Mouse (Mus musculus) large intestine, adult 2 months (tissue): ENCODE data around the gene Nrcam. TPM values are rescaled to one million over a fixed set of nuclear protein-coding genes. Genes with fewer than 3 reads are reported as not detected.

Experiments
- DNase-seq: peaks from one replicate; pipeline ENCODE4 v3.0.0-alpha.2; 2012; ENCODE audit warnings: low read depth, low spot score
- WGBS: fragments of 180-500 bp; shearing (Covaris S2); methylation state at CpG from one replicate; pipeline ENCODE4 v1.1.7; 2018; 5-methylcytosine and 5-hydroxymethylcytosine counted together
- polyA plus RNA-seq: library from polyadenylated mRNA; depleted of rRNA; stranded (reverse); fragments of >200 nt; gene quantifications from 2 replicates; pipeline ENCODE4 v1.2.3, GENCODE M21; 2012

Gene Nrcam
- polyA plus RNA-seq, 1 experiment, result 0.09 TPM

DNA sequence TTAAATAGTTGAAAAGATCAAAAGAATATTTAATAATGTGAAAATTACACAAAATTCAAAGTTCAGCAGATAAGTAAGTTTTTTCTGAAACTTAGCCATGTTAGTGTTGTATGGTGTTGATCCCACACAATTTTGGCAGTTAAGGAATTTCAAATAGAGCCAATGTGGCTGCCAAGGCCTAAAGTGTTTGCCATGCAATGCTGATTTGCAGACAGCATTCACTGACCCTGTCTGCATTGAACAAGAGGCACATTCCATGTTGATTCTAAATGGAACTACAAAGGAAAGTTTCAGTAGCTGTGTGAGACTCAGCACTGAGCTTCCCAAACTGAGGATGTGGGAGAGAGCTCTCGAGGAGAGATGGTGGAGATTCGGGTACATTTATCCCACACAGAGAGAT lies 169.1 kb downstream of the Nrcam start:
- 67% methylated on average over 2 of the region's 2 CpGs for WGBS
- DNase-seq, result no peak

DNA sequence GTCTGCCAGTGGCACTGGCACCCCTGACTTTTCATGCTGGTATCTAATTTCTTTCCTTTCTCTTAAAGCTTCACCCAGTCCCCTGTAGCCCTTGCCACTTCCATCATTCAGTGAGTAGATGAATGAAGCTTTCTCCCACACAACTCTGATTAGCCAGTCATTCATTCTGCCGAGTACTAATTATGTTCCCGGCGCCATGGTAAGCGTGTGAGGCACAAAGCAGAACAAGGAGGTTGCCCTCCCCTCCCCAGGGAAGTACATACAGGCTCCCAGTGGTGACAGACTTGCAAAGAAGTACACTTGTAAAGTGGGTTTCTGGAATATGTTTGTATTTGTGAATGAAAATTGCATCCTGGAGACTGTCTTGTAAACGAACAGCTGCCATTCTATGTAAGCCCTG lies 170.2 kb downstream of the Nrcam start:
- 83% methylated on average over 5 of the region's 5 CpGs for WGBS

DNA sequence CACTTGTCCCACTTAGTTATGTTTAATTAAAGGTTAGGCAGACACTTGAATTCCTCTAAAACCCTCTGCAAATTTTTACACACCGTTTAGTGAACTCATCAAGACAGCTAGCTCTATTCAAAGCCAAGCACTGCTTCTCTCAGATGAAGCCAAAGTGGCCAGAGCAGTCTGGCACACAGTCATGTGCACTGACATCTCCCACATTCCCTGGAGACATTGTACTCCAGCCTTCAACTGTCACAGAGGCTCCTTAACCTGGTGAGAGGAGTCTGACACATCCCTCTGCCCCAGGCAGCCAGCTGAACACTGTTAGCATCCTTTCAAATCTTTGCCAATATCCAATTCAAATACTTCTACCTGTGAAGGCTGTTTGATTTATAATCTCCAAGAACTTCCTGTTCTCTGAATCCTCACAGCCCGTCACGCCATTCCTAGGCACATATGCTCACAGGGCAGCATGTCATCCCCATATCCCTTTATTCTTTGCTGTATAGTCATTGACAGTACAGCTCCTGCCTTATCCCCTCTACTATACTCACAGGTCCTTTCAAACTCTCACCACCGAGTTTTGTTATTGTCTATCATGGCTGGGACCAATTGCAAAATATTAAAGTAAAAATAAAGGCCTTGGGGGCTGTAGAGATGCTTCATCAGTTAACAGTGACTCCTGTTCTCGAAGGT lies 173.3 kb downstream of the Nrcam start:
- no peak for DNase-seq
- WGBS, result 57% methylated on average over 5 of the region's 5 CpGs

More for the DNA sequence above, 170.2 kb downstream of the Nrcam start:
- DNase-seq, result no peak

DNA sequence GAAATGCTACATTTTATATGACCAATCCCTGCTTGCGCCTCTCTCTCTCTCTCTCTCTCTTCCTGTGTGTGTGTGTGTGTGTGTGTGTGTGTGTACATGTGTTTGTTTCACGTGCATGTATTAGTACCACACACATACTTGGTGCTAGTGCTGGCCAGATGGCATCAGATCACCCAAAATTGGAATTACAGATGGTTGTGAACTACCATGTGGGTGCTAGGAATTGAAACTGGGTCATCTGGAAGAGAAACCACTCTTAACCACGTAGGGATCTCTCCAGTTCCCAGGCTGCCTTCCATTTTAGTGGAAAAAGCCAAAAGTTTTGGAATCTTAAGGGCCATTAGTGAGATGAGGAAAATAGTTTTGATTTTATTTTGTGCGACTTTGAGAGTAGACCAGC lies 175.1 kb downstream of the Nrcam start:
- WGBS, result 71% methylated on average over 4 of the region's 4 CpGs
- DNase-seq, result no peak

DNA sequence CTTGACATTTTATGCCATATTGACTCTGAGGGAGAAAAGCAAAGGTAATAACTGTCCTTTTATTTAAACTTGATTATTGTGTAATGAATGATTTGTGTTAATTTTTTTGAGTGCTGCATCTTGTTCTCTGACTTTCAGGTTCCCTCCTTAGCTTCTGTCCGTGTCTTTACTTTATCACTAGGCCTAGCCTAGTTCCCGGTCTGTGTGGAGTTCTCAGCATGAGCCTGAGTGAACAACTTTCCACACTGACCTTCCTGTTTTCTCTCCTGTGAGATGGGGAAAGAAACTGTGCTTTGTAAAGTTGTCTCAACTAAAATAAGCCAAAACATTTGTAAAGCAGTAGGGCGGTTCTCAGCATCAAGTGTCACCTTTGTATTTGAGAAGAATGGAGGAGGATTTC lies 179.9 kb downstream of the Nrcam start:
- no peak for DNase-seq
- 78% methylated on average over 3 of the region's 3 CpGs for WGBS

DNA sequence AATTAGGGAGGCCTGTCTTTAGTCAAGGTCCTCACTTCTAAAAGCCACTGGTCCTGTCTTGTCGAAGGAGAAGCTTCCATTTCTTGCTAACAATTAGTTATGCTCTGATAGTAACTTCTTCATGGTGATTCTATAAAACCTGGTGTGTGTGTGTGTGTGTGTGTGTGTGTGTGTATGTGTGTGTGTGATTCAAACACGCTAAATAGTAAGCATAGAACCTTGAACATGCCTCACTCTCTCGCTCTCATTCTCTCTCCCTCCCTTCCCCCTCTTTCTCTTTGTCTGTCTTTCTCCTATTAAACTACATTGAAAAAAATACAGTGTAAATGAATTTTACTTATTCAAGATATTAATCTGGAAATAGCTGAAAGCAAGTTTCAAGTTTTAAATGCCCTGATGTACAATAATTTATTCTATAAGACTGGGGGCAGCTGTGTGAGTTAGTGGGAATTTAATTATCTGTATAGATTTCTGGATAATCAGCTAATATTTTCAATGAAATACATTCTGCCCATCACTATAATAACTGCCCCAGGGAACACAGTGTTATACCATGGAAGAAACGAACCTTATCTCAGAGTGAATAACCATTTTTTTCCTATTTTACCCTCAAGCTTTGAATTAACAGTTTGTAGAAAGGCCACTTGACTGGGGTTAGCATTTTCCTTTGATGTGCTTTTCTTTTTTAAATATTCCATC lies 180.9 kb downstream of the Nrcam start:
- DNase-seq, result no peak
- WGBS, result 68% methylated on average over 4 of the region's 4 CpGs

DNA sequence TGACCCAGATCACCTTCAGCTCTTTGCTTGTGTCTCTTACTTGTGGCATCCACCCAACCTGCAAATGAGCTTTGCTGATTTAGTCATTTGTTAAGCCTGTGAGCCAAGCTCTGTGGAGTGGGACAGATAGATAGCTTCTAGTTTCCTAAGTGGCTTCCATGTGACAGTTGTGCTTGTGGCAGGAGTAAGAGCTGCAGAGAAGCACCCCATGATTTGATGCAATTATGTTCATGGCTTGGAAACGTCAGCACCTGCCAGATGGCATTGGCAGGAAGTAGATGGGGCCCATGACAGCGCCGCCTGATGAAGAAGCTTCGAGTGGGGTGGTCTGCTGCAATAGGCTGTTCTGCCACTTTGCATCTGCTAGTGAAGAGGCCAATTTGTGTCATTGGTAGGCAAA lies 186.4 kb downstream of the Nrcam start:
- no peak for DNase-seq
- 67% methylated on average over 4 of the region's 4 CpGs for WGBS

DNA sequence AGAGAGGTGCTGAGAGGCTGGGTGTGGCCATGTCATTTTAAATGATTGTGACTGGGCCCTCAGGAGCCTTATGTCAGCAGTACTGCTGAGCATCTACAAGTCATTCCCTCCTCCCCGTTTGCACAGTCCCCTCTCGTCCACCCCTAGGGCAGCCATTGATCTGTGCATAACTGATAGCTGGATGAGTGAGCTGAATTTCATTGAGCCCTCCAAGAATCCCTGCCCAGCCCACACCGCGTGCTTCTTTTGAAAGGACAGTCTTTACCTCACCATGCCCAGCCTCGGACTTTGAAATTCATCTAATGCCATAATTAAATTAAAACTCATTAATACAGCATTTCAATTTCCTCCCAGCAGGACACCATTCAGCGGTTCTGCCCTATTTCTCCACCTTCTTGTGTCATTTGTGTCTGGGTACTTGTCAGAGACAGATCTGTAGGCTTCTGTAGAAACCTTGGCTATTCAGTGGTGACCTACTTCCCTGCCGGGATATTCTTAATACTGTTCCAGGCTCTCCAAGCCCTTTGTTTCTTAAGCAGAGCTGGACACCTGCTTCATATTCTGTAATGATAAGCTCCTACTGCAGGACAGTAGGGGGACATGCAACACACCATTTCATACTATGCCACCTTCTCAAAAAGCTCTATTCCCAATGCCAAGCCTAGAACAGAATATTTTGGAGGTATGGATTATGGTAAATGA lies 190.9 kb downstream of the Nrcam start:
- DNase-seq, result no peak
- 70% methylated on average over 7 of the region's 7 CpGs for WGBS

DNA sequence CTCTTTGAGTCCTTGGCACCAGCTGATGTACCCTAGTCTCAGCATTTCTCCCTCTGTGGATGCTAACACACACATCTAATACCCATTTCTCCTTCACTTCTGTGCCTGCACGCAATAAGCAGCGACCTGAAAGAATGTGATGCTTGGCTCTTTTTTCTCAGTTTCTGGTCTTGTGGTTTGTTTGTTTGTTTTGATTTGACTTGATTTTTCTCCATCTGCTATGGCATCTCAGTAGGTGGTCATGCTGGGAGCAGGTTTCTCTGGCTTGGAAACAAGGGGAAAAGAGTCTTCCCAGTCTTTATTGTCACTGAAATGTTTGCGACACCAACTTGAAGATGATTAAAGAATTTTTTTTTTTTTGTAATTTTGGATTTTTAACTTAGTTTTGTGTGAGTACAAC lies 192.8 kb downstream of the Nrcam start:
- 89% methylated on average over 3 of the region's 3 CpGs for WGBS
- DNase-seq, result no peak

DNA sequence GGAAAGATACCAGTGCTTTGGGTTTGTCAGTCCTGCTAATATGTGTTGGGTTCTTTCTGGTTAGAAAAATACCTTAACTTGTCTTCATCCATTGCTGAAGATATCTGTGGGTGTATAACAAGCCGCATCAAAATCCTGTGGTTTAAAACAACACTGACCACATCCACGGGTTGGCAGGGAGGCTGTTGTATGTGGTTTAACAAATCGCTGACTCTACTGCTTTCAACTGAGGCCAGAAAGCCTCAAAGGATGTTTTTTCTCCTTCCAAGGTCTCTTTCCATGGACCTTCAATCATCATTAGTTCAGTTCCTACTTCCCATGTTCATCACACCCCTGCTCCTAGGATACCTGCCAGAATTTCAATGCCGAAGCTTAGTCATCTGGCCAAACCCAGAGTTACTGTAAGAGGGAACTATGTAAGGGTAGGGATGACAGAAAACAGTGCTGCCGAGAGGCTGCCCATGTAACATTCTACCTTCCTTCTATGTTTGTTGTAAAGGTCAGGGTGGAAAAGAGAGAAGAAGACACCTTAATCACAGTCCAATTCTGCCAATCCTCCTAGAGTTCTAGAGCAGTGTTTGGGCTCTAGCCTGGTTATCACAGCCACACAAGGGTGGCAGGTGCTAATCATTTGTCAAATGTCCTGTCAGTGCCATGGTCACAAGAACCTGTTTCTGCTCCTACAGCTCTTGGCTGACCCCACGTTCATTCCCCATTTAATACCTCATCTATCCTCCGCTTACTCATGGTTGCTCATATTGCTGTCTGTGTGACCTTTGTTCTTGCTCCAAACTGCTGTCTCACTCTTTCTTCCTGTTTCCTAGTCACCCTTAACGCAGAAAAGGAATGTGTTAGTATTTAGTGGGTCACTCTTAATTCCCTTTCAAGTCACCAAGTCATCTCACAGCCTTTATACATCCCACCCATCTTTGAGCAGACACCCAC lies 196.2 kb downstream of the Nrcam start:
- 60% methylated on average over 8 of the region's 8 CpGs for WGBS
- no peak for DNase-seq

DNA sequence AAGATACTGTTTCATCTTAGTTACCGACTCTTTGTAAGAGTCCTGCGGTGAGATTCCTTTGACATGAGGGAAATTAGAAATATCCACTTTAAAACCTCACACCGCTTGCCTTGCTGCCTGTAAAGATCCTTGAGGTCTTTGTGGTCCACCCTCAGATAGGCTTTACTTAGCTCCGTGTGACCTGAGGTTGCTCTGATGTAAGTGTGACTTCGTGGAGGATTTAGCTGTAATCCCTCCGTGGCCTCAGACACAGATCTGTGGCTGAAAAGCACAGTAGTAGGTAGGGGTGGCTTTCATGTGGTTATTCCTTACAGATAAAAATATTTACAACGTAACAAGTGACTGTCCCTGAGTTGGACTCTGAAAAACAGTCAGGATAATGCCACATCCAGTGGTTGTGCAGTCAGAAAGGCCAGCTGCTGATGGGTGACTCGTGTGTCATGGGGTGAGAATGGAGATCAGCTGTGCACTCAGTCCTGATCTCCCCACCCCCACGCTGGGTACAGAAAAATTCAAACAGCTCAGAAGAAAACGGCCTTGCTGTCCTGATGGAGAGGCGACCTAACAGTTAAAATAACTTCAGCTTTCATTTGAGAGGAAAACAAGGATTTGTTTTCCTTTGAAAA lies 199.8 kb downstream of the Nrcam start:
- no peak for DNase-seq
- whole genome bisulfite sequencing, result 46% methylated on average over 11 of the region's 11 CpGs

DNA sequence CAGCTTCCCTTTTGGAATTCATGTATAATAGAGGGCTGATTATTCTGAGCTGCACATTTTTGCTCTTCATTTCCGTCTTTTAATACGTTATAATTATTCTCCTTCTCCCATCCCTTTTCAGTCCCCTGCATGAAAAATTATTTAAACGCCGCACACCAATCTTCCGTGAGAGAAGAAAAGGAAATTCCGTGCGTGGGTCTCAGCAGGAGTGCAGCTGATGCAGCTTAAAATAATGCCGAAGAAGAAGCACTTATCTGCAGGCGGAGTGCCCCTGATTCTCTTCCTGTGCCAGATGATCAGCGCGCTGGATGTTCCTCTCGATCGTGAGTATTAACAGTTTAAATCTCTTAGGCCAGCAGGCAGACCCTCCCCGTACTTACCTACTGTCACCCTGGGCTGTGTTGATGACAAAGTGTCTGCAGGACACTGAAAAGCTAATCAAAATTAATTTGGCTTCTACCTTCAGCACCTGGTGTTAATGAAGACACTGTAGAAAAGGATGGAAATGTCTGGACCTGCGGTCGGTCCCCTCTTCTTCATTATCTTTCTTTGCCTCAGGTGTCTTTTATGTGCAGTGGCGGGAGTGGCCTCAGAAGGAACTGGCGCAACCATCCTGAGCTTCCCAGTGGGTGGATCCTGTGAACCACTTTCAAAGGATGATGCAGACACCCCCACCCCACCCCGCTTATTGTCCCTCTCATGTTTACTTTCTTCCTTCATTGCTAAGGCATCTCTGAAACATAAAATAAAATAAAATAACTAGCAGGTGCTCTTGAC lies 203.8 kb downstream of the Nrcam start:
- DNase-seq, result no peak
- WGBS, result 78% methylated on average over 19 of the region's 19 CpGs

DNA sequence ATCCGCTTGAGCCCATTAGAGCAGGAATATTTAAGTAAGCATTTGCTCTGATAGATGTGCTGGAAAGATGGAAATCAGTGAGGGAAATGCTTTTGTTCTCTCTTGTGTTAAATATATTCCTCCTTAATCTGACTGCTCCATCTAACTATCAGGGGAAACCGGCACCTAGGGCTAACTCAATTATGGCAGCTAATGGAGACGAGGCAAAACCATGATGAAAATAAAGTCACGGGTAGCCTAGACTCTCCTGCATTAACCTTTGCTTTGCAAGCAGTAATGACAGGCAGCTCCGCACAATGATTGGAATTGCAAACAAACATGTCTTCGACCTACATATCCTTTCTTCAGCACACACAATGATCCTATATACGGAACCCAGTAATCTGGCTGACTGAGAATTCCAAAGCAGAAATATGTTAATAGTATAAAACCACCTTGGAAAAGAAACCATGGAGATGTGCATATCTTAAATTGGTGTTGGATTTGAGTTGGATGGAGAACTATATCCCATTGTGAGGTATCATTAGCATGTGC lies 205.5 kb downstream of the Nrcam start:
- 88% methylated on average over 7 of the region's 7 CpGs for WGBS

DNA sequence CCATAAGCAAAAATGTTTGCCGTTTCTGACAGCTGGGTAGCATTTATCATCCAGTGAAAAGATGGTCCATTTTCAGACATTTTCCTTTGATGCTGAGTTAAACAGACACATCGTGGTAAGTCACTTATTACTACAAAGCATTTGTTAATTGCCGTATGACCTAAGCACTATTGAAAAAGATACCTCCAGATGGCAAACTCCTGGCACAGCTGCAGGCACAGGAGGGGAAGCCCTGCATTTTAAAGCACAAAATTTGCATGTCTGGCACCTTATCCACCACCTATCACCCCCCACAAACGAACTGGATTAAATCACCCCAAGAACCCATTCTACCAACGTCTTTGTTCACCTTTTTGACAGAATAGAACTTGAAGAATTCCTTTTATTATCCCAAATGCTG lies 206.9 kb downstream of the Nrcam start:
- 35% methylated on average over 5 of the region's 5 CpGs for WGBS
- DNase-seq, result no peak

More for the DNA sequence above, 205.5 kb downstream of the Nrcam start:
- no peak for DNase-seq

DNA sequence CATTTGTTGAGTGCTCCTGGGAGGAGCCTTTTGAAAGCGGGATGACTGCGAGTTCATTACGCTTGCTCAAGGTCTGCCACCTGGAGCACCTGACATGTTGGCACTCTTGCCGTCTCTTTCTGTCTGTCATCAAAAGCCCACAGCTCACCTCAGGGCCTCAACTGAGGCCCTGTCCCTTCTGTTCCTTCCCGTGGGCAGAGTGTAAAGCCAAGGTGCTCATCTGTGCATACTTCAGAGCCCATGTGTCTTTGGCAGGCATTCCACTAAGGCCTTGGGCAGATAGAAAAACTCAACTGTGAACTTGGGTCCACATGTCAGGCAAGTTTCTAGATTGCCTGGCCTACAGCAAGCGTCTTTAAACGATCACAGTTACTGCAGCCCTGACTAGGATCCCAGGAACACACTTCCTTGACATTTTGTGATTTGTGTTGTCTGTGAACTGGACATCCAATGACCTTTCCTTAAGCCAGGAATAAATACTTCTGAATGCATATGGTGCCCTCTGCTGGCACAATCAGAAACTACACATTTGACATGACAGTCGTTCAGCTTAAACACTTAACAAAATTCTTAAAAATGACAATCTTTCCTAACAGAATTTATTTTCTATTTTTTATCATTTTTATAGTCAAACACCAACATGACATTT lies 219.2 kb downstream of the Nrcam start:
- DNase-seq, result peak; percentile 16
- WGBS, result 49% methylated on average over 8 of the region's 8 CpGs

DNA sequence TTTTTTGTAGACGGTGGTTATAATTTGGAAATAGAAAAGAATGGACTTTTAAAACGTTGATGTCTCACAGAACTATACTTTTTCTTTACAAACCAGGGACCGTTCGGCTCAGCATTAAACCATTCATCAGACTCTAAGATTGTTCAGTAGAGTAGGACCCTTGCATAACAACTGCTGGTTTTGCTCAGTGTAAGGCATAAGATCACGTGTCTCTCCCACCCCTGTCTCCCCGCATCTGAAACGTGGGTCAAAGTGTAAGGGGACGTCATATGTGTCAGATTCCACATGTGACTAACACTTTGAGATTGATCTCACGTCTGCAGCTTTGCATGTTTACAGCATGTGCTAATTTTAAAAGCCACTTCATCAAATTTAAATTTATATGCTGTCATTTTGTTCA lies 219.8 kb downstream of the Nrcam start:
- 53% methylated on average over 9 of the region's 9 CpGs for WGBS
- DNase-seq, result no peak

DNA sequence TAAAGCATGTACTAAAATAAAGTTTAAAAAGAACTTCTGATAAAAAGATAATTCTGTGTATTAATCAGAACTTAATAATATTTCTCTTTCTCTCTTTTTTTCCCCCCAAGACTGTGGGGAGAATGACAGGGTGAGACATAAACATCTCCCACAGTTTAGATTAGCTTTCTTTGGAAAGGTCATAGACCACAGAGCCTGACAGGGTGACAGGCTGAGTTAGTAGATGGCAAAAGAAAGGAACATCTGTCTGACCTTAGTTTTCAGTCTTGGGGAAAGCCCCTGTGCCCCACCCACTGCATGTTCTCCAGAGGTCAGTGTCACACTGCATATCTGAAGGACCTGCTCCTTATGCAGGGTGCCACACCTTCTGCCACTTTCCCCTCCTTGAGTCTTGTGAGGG lies 222.9 kb downstream of the Nrcam start:
- DNase-seq, result no peak

DNA sequence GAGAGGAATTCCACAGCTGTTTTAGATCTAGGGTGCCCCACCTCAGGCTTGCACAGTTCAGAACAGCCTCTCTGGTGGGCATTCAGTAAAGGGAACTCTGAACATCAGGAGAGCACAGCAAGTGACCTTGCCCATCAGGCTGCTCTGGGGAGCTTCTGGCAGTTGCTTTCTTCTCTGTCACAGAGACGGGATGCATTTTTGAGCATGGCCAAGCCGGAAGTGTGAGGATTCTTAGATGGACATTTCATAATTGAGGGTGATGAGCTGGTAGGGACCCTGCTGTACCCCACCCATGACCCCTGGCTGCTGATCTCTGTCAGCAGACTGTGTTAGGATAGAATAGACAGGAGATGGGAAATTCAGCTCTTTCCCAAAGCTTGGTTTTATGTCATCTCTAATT lies 225.4 kb downstream of the Nrcam start:
- 64% methylated on average over 2 of the region's 2 CpGs for WGBS
- no peak for DNase-seq
